Mouse (Mus musculus): ENCODE data around the gene Rps6kb2. TPM values are rescaled to one million over a fixed set of nuclear protein-coding genes. Genes with fewer than 3 reads are reported as not detected.

The Rps6kb2 gene
- total and polyA plus RNA-seq, 3 experiments, result 16.1 to 73.4 (median 23.1) TPM

GRCm38 (mm10) chr19:4104675-4105194 is 58.4 kb downstream of the Rps6kb2 start:
- no peak for TF ChIP-seq TAL1 (conservative IDR thresholded peaks at IDR 0.05; ENCODE audit: low read depth, low read length)
- no peak for TF ChIP-seq CTCF (IDR thresholded peaks at IDR 0.05; ENCODE audit: low read depth, low read length)
- no peak for TF ChIP-seq GATA1 (IDR thresholded peaks at IDR 0.05; ENCODE audit: borderline replicate concordance, low read length)
- H3K4me1 ChIP-seq (ENCODE audit: insufficient read depth, low read depth, low read length), result peaks cover 23% of the 10 kb centered on the region
- no peak overlapping the region; the same call in 1 of the 2 replicates for H3K4me3 ChIP-seq (ENCODE audit: low read depth, low read length)
- no peak for ATAC-seq (ENCODE audit: extremely low read depth, insufficient number of reproducible peaks, low FRiP score, poor library complexity, severe bottlenecking)
- H3K36me3 ChIP-seq (replicated peaks), result peaks cover 84% of the 10 kb centered on the region
- H3K27me3 ChIP-seq (ENCODE audit: insufficient read depth, low read length), result no peaks in the 10 kb centered on the region; the same call in 1 of the 2 replicates
- DNase-seq (ENCODE audit: low spot score), result no peak
- no peaks in the 10 kb centered on the region for H3K9me3 ChIP-seq (replicated peaks)

Other genes starting within 250 kb of the Rps6kb2 start
Only the 20 nearest of the 32 such genes appear.
- gene Gstp1, start 125.4 kb downstream of the Rps6kb2 start, total RNA-seq (2014; fragmentation: Nextera tagmentation), result 48.7 and 86.5 TPM in 2 replicates
- gene Gstp1, start 125.4 kb downstream of the Rps6kb2 start, total RNA-seq (2017), result 36.8 and 46.2 TPM in 2 replicates
- gene Gstp1, start 125.4 kb downstream of the Rps6kb2 start, polyA plus RNA-seq (2012), result 38.7 and 64.2 TPM in 2 replicates
- 29.9 TPM in 1 of 2 replicates, not detected in the other for gene Gstp2, start 117.3 kb downstream of the Rps6kb2 start, total RNA-seq (2014; fragmentation: Nextera tagmentation)
- not detected in 2 replicates for gene Gstp2, start 117.3 kb downstream of the Rps6kb2 start, total RNA-seq (2017)
- gene Gstp2, start 117.3 kb downstream of the Rps6kb2 start, polyA plus RNA-seq (2012), result 0.28 TPM in 1 of 2 replicates, not detected in the other
- 38.1 and 40.8 TPM in 2 replicates for gene Gstp3, start 103.8 kb downstream of the Rps6kb2 start, total RNA-seq (2014; fragmentation: Nextera tagmentation)
- gene Gstp3, start 103.8 kb downstream of the Rps6kb2 start, total RNA-seq (2017), result 21.0 and 24.6 TPM in 2 replicates
- gene Gstp3, start 103.8 kb downstream of the Rps6kb2 start, polyA plus RNA-seq (2012), result 5.6 and 9.3 TPM in 2 replicates
- not detected in 2 replicates for gene Cabp2, start 81.8 kb downstream of the Rps6kb2 start, total RNA-seq (2014; fragmentation: Nextera tagmentation)
- not detected in 2 replicates for gene Cabp2, start 81.8 kb downstream of the Rps6kb2 start, total RNA-seq (2017)
- gene Cabp2, start 81.8 kb downstream of the Rps6kb2 start, polyA plus RNA-seq (2012), result not detected in 2 replicates
- gene Cdk2ap2, start 66.2 kb downstream of the Rps6kb2 start, total RNA-seq (2014; fragmentation: Nextera tagmentation), result 36.6 and 40.9 TPM in 2 replicates
- 25.4 and 30.7 TPM in 2 replicates for gene Cdk2ap2, start 66.2 kb downstream of the Rps6kb2 start, total RNA-seq (2017)
- 59.9 and 60.2 TPM in 2 replicates for gene Cdk2ap2, start 66.2 kb downstream of the Rps6kb2 start, polyA plus RNA-seq (2012)
- gene Pitpnm1, start 63.4 kb downstream of the Rps6kb2 start, total RNA-seq (2014; fragmentation: Nextera tagmentation), result 22.2 and 29.9 TPM in 2 replicates
- gene Pitpnm1, start 63.4 kb downstream of the Rps6kb2 start, total RNA-seq (2017), result 12.9 and 17.8 TPM in 2 replicates
- 48.7 and 61.2 TPM in 2 replicates for gene Pitpnm1, start 63.4 kb downstream of the Rps6kb2 start, polyA plus RNA-seq (2012)
- gene Aip, start 37.5 kb downstream of the Rps6kb2 start, total RNA-seq (2014; fragmentation: Nextera tagmentation), result 36.8 and 39.9 TPM in 2 replicates
- gene Aip, start 37.5 kb downstream of the Rps6kb2 start, total RNA-seq (2017), result 22.3 and 23.9 TPM in 2 replicates
- gene Aip, start 37.5 kb downstream of the Rps6kb2 start, polyA plus RNA-seq (2012), result 86.6 and 92.9 TPM in 2 replicates
- gene Gpr152, start 23.6 kb downstream of the Rps6kb2 start, total RNA-seq (2014; fragmentation: Nextera tagmentation), result not detected in 2 replicates
- 0.11 TPM in 1 of 2 replicates, not detected in the other for gene Gpr152, start 23.6 kb downstream of the Rps6kb2 start, total RNA-seq (2017)
- not detected in 2 replicates for gene Gpr152, start 23.6 kb downstream of the Rps6kb2 start, polyA plus RNA-seq (2012)
- gene Cabp4, start 19.3 kb downstream of the Rps6kb2 start, total RNA-seq (2014; fragmentation: Nextera tagmentation), result 0.75 TPM in 1 of 2 replicates, not detected in the other
- gene Cabp4, start 19.3 kb downstream of the Rps6kb2 start, total RNA-seq (2017), result 0.11 TPM in 1 of 2 replicates, not detected in the other
- 0.03 TPM in 1 of 2 replicates, not detected in the other for gene Cabp4, start 19.3 kb downstream of the Rps6kb2 start, polyA plus RNA-seq (2012)
- 325 and 345 TPM in 2 replicates for gene Coro1b, start 14.7 kb downstream of the Rps6kb2 start, total RNA-seq (2014; fragmentation: Nextera tagmentation)
- 157 and 189 TPM in 2 replicates for gene Coro1b, start 14.7 kb downstream of the Rps6kb2 start, total RNA-seq (2017)
- gene Coro1b, start 14.7 kb downstream of the Rps6kb2 start, polyA plus RNA-seq (2012), result 134 and 177 TPM in 2 replicates
- 88.5 and 107 TPM in 2 replicates for gene Ptprcap, start 9.8 kb downstream of the Rps6kb2 start, total RNA-seq (2014; fragmentation: Nextera tagmentation)
- gene Ptprcap, start 9.8 kb downstream of the Rps6kb2 start, total RNA-seq (2017), result 34.6 and 52.7 TPM in 2 replicates
- 261 and 272 TPM in 2 replicates for gene Ptprcap, start 9.8 kb downstream of the Rps6kb2 start, polyA plus RNA-seq (2012)
- gene Carns1, start 12.1 kb upstream of the Rps6kb2 start, total RNA-seq (2014; fragmentation: Nextera tagmentation), result 1.2 and 3.2 TPM in 2 replicates
- gene Carns1, start 12.1 kb upstream of the Rps6kb2 start, total RNA-seq (2017), result 0.17 and 0.55 TPM in 2 replicates
- 0.37 and 0.48 TPM in 2 replicates for gene Carns1, start 12.1 kb upstream of the Rps6kb2 start, polyA plus RNA-seq (2012)
- gene Tbc1d10c, start 27.9 kb upstream of the Rps6kb2 start, total RNA-seq (2014; fragmentation: Nextera tagmentation), result 12.8 and 13.0 TPM in 2 replicates
- gene Tbc1d10c, start 27.9 kb upstream of the Rps6kb2 start, total RNA-seq (2017), result 21.9 and 26.7 TPM in 2 replicates
- 32.8 and 36.0 TPM in 2 replicates for gene Tbc1d10c, start 27.9 kb upstream of the Rps6kb2 start, polyA plus RNA-seq (2012)
- 270 and 304 TPM in 2 replicates for gene Ppp1ca, start 28.7 kb upstream of the Rps6kb2 start, total RNA-seq (2014; fragmentation: Nextera tagmentation)
- 565 and 679 TPM in 2 replicates for gene Ppp1ca, start 28.7 kb upstream of the Rps6kb2 start, total RNA-seq (2017)
- 547 and 673 TPM in 2 replicates for gene Ppp1ca, start 28.7 kb upstream of the Rps6kb2 start, polyA plus RNA-seq (2012)
- gene Rad9a, start 38.3 kb upstream of the Rps6kb2 start, total RNA-seq (2014; fragmentation: Nextera tagmentation), result 61.9 and 93.9 TPM in 2 replicates
- 27.5 and 29.2 TPM in 2 replicates for gene Rad9a, start 38.3 kb upstream of the Rps6kb2 start, total RNA-seq (2017)
- gene Rad9a, start 38.3 kb upstream of the Rps6kb2 start, polyA plus RNA-seq (2012), result 31.3 and 33.6 TPM in 2 replicates
- not detected in 2 replicates for gene Clcf1, start 50.9 kb upstream of the Rps6kb2 start, total RNA-seq (2014; fragmentation: Nextera tagmentation)
- gene Clcf1, start 50.9 kb upstream of the Rps6kb2 start, total RNA-seq (2017), result 0.06 and 0.27 TPM in 2 replicates
- gene Clcf1, start 50.9 kb upstream of the Rps6kb2 start, polyA plus RNA-seq (2012), result not detected in 2 replicates
- gene AC109138.7, start 51.0 kb upstream of the Rps6kb2 start, total RNA-seq (2014; fragmentation: Nextera tagmentation), result not detected in 2 replicates
- gene AC109138.7, start 51.0 kb upstream of the Rps6kb2 start, total RNA-seq (2017), result not detected in 2 replicates
- gene AC109138.7, start 51.0 kb upstream of the Rps6kb2 start, polyA plus RNA-seq (2012), result 35.4 TPM in 1 of 2 replicates, not detected in the other
- 98.6 and 104 TPM in 2 replicates for gene Pold4, start 68.5 kb upstream of the Rps6kb2 start, total RNA-seq (2014; fragmentation: Nextera tagmentation)
- gene Pold4, start 68.5 kb upstream of the Rps6kb2 start, total RNA-seq (2017), result 66.2 and 89.1 TPM in 2 replicates
- gene Pold4, start 68.5 kb upstream of the Rps6kb2 start, polyA plus RNA-seq (2012), result 26.4 and 37.1 TPM in 2 replicates
- gene Ssh3, start 105.8 kb upstream of the Rps6kb2 start, total RNA-seq (2014; fragmentation: Nextera tagmentation), result 1.9 and 2.3 TPM in 2 replicates
- gene Ssh3, start 105.8 kb upstream of the Rps6kb2 start, total RNA-seq (2017), result 5.8 and 8.9 TPM in 2 replicates
- gene Ssh3, start 105.8 kb upstream of the Rps6kb2 start, polyA plus RNA-seq (2012), result 0.30 and 0.32 TPM in 2 replicates
- gene Ankrd13d, start 119.8 kb upstream of the Rps6kb2 start, total RNA-seq (2014; fragmentation: Nextera tagmentation), result 3.0 and 5.9 TPM in 2 replicates
- 2.3 and 3.4 TPM in 2 replicates for gene Ankrd13d, start 119.8 kb upstream of the Rps6kb2 start, total RNA-seq (2017)
- gene Ankrd13d, start 119.8 kb upstream of the Rps6kb2 start, polyA plus RNA-seq (2012), result 0.95 and 1.1 TPM in 2 replicates